Mouse (Mus musculus): ENCODE data around the gene Rps25.

Gene Rps25

DNA sequence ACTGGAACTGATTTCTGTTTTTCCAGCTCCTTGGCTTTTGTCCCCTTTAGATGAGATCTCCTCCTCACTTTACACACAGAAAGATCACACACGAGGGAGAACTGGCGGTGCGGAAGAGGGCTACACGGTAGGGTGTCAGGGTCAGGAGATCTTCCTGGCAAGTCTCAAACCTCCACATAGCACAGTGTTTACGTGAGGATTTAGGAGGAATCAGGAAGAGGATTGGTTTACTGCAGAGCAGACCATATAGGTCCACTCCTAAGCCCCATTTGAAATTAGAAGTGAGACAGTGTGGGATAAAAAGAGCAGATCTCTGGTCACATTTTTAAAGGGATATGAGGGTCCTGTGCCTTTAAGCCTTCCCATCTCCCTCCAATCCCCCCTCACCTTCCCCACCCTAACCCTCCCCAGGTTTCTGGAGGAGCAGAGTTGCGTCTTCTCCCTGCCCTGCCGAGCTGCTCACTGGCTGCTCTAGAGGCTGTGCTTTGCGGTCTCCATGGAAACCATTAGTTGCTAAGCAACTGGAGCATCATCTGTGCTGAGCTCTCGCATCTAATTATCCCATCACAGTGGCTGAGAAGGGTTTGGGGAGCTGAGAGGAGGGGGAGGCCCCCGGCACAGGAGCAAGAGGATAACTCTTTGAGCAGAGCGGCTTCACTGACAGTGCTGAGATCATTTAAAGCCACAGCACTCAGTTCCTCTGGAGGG is 50.2 kb downstream of the Rps25 start:
- no peak for DNase-seq

Measured in kidney, adult 9 months (tissue).